Mouse (Mus musculus) lung, adult 2 months (tissue): ENCODE results near the gene Usp21. TPM values are rescaled to one million over a fixed set of nuclear protein-coding genes. Genes with fewer than 3 reads are reported as not detected.
"Not testable (repeated sequence)": the region's sequence is repeated elsewhere in the genome, so short reads cannot be mapped to it uniquely, and the experiment has no call there.

ENCODE experiments used
- DNase-seq: peaks from one replicate; pipeline ENCODE4 v3.0.0; 2022
- H3K4me1 ChIP-seq: fragments of 200-500 bp; 2 replicates; pipeline ENCODE4 v1.6.1; 2011; ENCODE audit warnings: low read length; ENCODE audit not compliant: control insufficient read depth, insufficient read depth
- H3K4me3 ChIP-seq: fragments of 200-500 bp; replicated peaks from 2 replicates; pipeline ENCODE3; 2011; ENCODE audit warnings: low read depth, mild to moderate bottlenecking, control low read depth, low read length; ENCODE audit errors: extremely low read depth
- CTCF ChIP-seq: fragments of 200-500 bp; IDR thresholded peaks from 2 replicates; pipeline ENCODE4 v1.5.1; 2011; ENCODE audit warnings: mild to moderate bottlenecking, low read length, control low read depth; ENCODE audit not compliant: insufficient read depth
- POLR2A ChIP-seq: fragments of 200-500 bp; IDR thresholded peaks from 2 replicates; pipeline ENCODE4 v1.6.1; 2011; ENCODE audit warnings: low read depth, mild to moderate bottlenecking, control low read depth, low read length, borderline replicate concordance; ENCODE audit errors: extremely low read depth
- whole genome bisulfite sequencing: fragments of 180-500 bp; shearing (Covaris S2); methylation state at CpG from one replicate; pipeline ENCODE4 v1.1.7; 2018; 5-methylcytosine and 5-hydroxymethylcytosine counted together
- polyA plus RNA-seq: library from polyadenylated mRNA; depleted of rRNA; stranded (reverse); fragments of >200 nt; gene quantifications from 2 replicates; pipeline ENCODE4 v1.2.3, GENCODE M21; 2012; rRNA removed

The Usp21 gene
- 42.3 and 51.2 TPM in 2 replicates for polyA plus RNA-seq

GRCm38 (mm10) chr1:171287136-171288081 lies at the start of gene Usp21:
TSS of gene Usp21 (minus strand) at chr1:171287991.
- peaks cover 4% of the 10 kb centered on the region for H3K4me1 ChIP-seq
- peak within 1 kb of the TSS; percentile 92 for H3K4me3 ChIP-seq
- WGBS, result 1% methylated on average over 49 of the region's 49 CpGs
- TF ChIP-seq CTCF (no peak), POLR2A (peak; percentile 68; the same call in 1 of the 2 replicates)
- peak; percentile 88 for DNase-seq

GRCm38 (mm10) chr1:171330216-171330560 lies 42.4 kb upstream of the Usp21 start:
- H3K4me1 ChIP-seq, result peaks cover 9% of the 10 kb centered on the region
- 0% methylated on average over 4 of the region's 4 CpGs for WGBS
- H3K4me3 ChIP-seq, result peak overlapping the region; percentile 82
- TF ChIP-seq CTCF, result no peak
- TF ChIP-seq POLR2A, result no peak
- DNase-seq, result no peak

DNA sequence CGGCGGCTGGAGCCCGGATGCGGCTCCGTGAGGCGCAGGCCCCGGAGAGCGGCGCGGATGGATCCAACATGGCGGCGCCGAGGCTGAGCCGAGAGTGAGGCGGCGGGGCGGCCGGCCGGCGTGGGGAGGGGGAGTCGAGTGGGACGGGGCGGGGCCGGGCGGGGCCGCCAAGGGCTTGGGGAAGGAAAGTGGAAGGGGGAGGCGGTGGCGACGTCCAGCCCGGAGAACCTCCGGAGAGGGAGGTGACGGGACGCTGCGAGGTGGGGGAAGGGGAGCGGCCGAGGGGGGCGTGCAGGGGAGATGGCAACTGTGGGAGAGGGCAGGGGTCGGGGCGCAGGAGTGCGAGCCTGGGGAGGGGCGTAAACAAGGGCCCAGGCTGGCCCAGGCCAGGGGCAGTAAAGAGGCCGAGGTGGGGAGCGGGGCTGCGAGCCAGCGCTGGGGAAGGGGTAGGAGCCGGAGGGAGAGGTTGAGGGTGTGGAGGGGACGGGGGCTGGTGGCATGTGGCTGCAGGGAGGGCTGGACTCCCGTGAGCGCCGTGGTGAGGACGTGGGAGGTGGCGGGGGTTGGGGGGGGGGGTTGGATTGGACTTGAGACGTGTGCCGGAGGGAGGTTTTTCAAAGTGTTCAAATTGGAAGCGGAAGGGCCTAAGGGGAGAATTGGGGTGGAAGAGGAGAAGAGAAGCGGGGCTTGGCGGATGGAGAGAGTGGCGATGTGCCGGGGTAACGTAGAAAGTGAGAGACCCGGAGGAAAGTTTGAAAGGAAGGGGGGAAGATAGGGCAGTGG lies 41.8 kb upstream of the Usp21 start:
- peak; percentile 53 for DNase-seq
- Histone ChIP-seq H3K4me1 (peaks cover 9% of the 10 kb centered on the region), H3K4me3 (peak overlapping the region; percentile 82)
- 1% methylated on average over 52 of the region's 61 CpGs for WGBS
- TF ChIP-seq POLR2A (peak; percentile 43; the same call in 1 of the 2 replicates), CTCF (no peak)

GRCm38 (mm10) chr1:171328839-171329432 lies 41.1 kb upstream of the Usp21 start, which contains the start of gene Dedd:
TSS of gene Dedd (plus strand) at chr1:171329145.
- peak; percentile 92 for DNase-seq
- WGBS, result 1% methylated on average over 47 of the region's 48 CpGs
- peak within 1 kb of the TSS; percentile 82 for H3K4me3 ChIP-seq
- TF ChIP-seq CTCF (no peak), POLR2A (peak; percentile 46; the same call in 1 of the 2 replicates)
- peaks cover 9% of the 10 kb centered on the region for H3K4me1 ChIP-seq

- WGBS, result 14% methylated on average over 9 of the region's 9 CpGs
Observed at GRCm38 (mm10) chr1:171328244-171328643, 40.5 kb upstream of the Usp21 start.

DNA sequence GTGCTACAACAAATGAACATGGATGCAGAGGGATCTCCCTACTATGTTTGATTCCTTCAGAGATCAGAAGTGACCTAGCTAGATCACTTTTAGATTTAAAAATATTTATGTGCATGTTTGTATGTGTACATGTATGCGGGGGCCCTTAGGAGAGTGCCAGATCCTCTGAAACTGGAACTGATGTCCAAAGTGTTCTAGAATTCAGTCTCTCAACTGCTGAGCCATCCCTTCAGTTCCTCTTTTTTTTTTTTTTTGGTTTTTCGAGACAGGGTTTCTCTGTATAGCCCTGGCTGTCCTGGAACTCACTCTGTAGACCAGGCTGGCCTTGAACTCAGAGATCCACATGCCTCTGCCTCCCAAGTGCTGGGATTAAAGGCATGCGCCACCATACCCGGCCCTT lies 38.8 kb upstream of the Usp21 start:
- WGBS, result 67% methylated on average over 4 of the region's 4 CpGs
- not testable (repeated sequence) for H3K4me1 ChIP-seq, H3K4me3 ChIP-seq, DNase-seq

More at GRCm38 (mm10) chr1:171328244-171328643, 40.5 kb upstream of the Usp21 start:
- TF ChIP-seq CTCF, result no peak
- no peak for TF ChIP-seq POLR2A
- Histone ChIP-seq H3K4me1 (peaks cover 9% of the 10 kb centered on the region), H3K4me3 (peak overlapping the region; percentile 82)
- DNase-seq, result no peak

GRCm38 (mm10) chr1:171325571-171325970 lies 37.8 kb upstream of the Usp21 start:
- TF ChIP-seq CTCF, result no peak
- TF ChIP-seq POLR2A, result no peak
- 74% methylated on average over 2 of the region's 2 CpGs for WGBS
- no peak for DNase-seq

GRCm38 (mm10) chr1:171322012-171322411 lies 34.2 kb upstream of the Usp21 start:
- Histone ChIP-seq H3K4me1 (no peaks in the 10 kb centered on the region), H3K4me3 (no peak overlapping the region)
- no peak for DNase-seq
- whole genome bisulfite sequencing, result 80% methylated on average over 1 of the region's 1 CpGs
- TF ChIP-seq POLR2A, result no peak
- TF ChIP-seq CTCF, result no peak

More at GRCm38 (mm10) chr1:171325571-171325970, 37.8 kb upstream of the Usp21 start:
- Histone ChIP-seq H3K4me1 (peaks cover 5% of the 10 kb centered on the region), H3K4me3 (no peak overlapping the region)

DNA sequence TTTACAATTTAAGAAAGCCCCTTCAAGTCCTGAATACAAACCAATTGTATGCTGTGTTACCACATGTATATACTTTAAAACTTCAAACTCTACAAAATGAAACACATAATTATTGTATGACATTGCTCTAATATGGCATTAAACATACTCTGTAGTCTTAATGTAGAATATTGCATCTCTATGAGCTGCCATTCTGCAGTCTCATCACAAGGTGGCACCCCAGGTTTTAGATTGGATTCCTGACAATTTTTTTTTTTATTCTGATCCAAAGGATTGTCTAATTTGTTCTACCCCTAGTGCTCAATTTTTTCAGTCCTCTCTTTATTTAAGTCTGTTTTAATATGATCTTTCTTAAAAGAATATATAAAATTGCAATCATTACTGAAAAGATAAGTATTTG lies 33.6 kb upstream of the Usp21 start:
- Histone ChIP-seq H3K4me1 (no peaks in the 10 kb centered on the region), H3K4me3 (no peak overlapping the region)
- TF ChIP-seq CTCF (0 out of 2 replicates have a peak, but pooled peaks have one; percentile 1), POLR2A (no peak)
- DNase-seq, result no peak
